Mouse (Mus musculus) left cerebral cortex, adult 2 months (tissue): ENCODE results near the gene Cyp39a1. TPM values are rescaled to one million over a fixed set of nuclear protein-coding genes. Genes with fewer than 3 reads are reported as not detected.

Source experiments
- DNase-seq, 2 experiments: peaks; one replicate each; pipeline ENCODE4 v3.0.0; 2021 to 2022; ENCODE audit warnings: low spot score in 2 of 2, mixed read lengths in 1 of 2; ENCODE audit errors: extremely low spot score in 1 of 2
- H3K27ac ChIP-seq: fragments of 200-600 bp; 2 replicates; pipeline ENCODE4 v1.8.1; 2022
- H3K4me3 ChIP-seq: fragments of 200-600 bp; 2 replicates; pipeline ENCODE4 v1.8.1; 2022
- CTCF ChIP-seq: fragments of 200-600 bp; IDR thresholded peaks from 2 replicates; pipeline ENCODE4 v1.8.1; 2022; ENCODE audit warnings: antibody characterized with exemption, mild to moderate bottlenecking, moderate library complexity
- intact Hi-C: fragments of 180-260 bp; cut with DNase I; formaldehyde crosslinking; loops from one replicate; pipeline ENCODE4 v1.15.1; 2025
- total RNA-seq, 2 experiments: library from RNA; stranded (reverse); gene quantifications; 2 replicates each; pipeline ENCODE4 v1.2.3; 2021

Cyp39a1 gene
- total RNA-seq, 2 experiments from 2014 or later, result 2.0 to 3.6 TPM

GRCm38 (mm10) chr17:43734252-43734651 is 67.0 kb downstream of the Cyp39a1 start:
- no peak for TF ChIP-seq CTCF
- Histone ChIP-seq H3K4me3 (no peak overlapping the region), H3K27ac (no peak overlapping the region)
- no peak for DNase-seq
- intact Hi-C loops, result no loop called here

GRCm38 (mm10) chr17:43743933-43744332 is 76.7 kb downstream of the Cyp39a1 start:
- Histone ChIP-seq H3K27ac (no peak overlapping the region), H3K4me3 (no peak overlapping the region)
- no peak for DNase-seq
- intact Hi-C loops, result no loop called here
- TF ChIP-seq CTCF, result no peak

GRCm38 (mm10) chr17:43744425-43744824 is 77.2 kb downstream of the Cyp39a1 start:
- no peak for DNase-seq
- intact Hi-C loops, result no loop called here
- TF ChIP-seq CTCF, result no peak
- Histone ChIP-seq H3K4me3 (no peak overlapping the region), H3K27ac (no peak overlapping the region)

GRCm38 (mm10) chr17:43751146-43751545 is 83.9 kb downstream of the Cyp39a1 start:
- peak in 1 of 2 experiments; percentile 38 for DNase-seq
- no peak overlapping the region for H3K4me3 ChIP-seq
- intact Hi-C loops, result loop anchor here (2.0 kb wide), 2 partner anchors 18 to 40 kb away; no protein-coding TSS in a partner anchor
- TF ChIP-seq CTCF, result no peak
- peak overlapping the region; percentile 36; the same call in 1 of the 2 replicates for H3K27ac ChIP-seq

GRCm38 (mm10) chr17:43752811-43753210 is 85.6 kb downstream of the Cyp39a1 start:
- intact Hi-C loops, result no loop called here
- TF ChIP-seq CTCF, result no peak
- Histone ChIP-seq H3K4me3 (no peak overlapping the region), H3K27ac (no peak overlapping the region)
- no peak for DNase-seq

GRCm38 (mm10) chr17:43754687-43755086 is 87.5 kb downstream of the Cyp39a1 start:
- no peak for TF ChIP-seq CTCF

GRCm38 (mm10) chr17:43758607-43759259 is 91.5 kb downstream of the Cyp39a1 start:
- intact Hi-C loops, result no loop called here
- DNase-seq, result no peak
- Histone ChIP-seq H3K27ac (no peak overlapping the region), H3K4me3 (no peak overlapping the region)
- peak; percentile 7 for TF ChIP-seq CTCF

More at GRCm38 (mm10) chr17:43754687-43755086, 87.5 kb downstream of the Cyp39a1 start:
- Histone ChIP-seq H3K27ac (no peak overlapping the region), H3K4me3 (no peak overlapping the region)
- no peak for DNase-seq
- intact Hi-C loops, result no loop called here

GRCm38 (mm10) chr17:43784531-43784930 is 117.3 kb downstream of the Cyp39a1 start:
- intact Hi-C loops, result no loop called here
- Histone ChIP-seq H3K27ac (no peak overlapping the region), H3K4me3 (no peak overlapping the region)
- DNase-seq, result no peak
- TF ChIP-seq CTCF, result no peak

GRCm38 (mm10) chr17:43788222-43788621 is 121.0 kb downstream of the Cyp39a1 start:
- no peak for TF ChIP-seq CTCF
- no peak for DNase-seq
- Histone ChIP-seq H3K27ac (no peak overlapping the region), H3K4me3 (no peak overlapping the region)
- intact Hi-C loops, result no loop called here

GRCm38 (mm10) chr17:43789376-43789775 is 122.2 kb downstream of the Cyp39a1 start:
- intact Hi-C loops, result no loop called here
- Histone ChIP-seq H3K4me3 (no peak overlapping the region), H3K27ac (no peak overlapping the region)
- DNase-seq, result no peak
- TF ChIP-seq CTCF, result no peak

- peak overlapping the region; percentile 57; the same call in 1 of the 2 replicates for H3K27ac ChIP-seq
- intact Hi-C loops, result loop anchor here (2.0 kb wide), 1 partner anchor 41 kb away; no protein-coding TSS in a partner anchor
- no peak for DNase-seq
- no peak overlapping the region for H3K4me3 ChIP-seq
- TF ChIP-seq CTCF, result no peak
Measured at GRCm38 (mm10) chr17:43791751-43792150, 124.5 kb downstream of the Cyp39a1 start.

GRCm38 (mm10) chr17:43794731-43795280 is 127.6 kb downstream of the Cyp39a1 start:
- no peak for DNase-seq
- Histone ChIP-seq H3K27ac (no peak overlapping the region), H3K4me3 (no peak overlapping the region)
- intact Hi-C loops, result no loop called here
- no peak for TF ChIP-seq CTCF

Other genes with a start within 250 kb of the Cyp39a1 start
- gene Mep1a, start 164.6 kb upstream of the Cyp39a1 start, total RNA-seq, result not detected
- gene Ankrd66, start 123.8 kb upstream of the Cyp39a1 start, total RNA-seq, result under 1 TPM; 0.26 to 0.27 TPM
- gene Pla2g7, start 99.3 kb upstream of the Cyp39a1 start, total RNA-seq, result 10 to 100 TPM; 80.9 to 84.9 TPM
- gene Tdrd6, start 37.1 kb upstream of the Cyp39a1 start, total RNA-seq, result under 1 TPM; 0.48 to 0.94 TPM
- gene Slc25a27, start 211 bp upstream of the Cyp39a1 start, total RNA-seq, result 10 to 100 TPM; 47.9 to 51.3 TPM
- 100 to 1,000 TPM; 176 to 182 TPM for gene Rcan2, start 133.9 kb downstream of the Cyp39a1 start, total RNA-seq